Mouse (Mus musculus): ENCODE results near the gene Palmd. TPM values are rescaled to one million over a fixed set of nuclear protein-coding genes. Genes with fewer than 3 reads are reported as not detected.
A peak's percentile ranks its signal among the peaks of the same experiment; 100 is the strongest.

Palmd gene
- polyA plus RNA-seq, 1 experiment from 2014 or later = 11.5 TPM

GRCm38 (mm10) chr3:116928994-116929393 lies 39.8 kb downstream of the Palmd start:
- Histone ChIP-seq H3K9me3 (ENCODE audit: control insufficient read depth, low read length) (no peaks in the 10 kb centered on the region), H3K36me3 (ENCODE audit: control insufficient read depth, insufficient read depth, low read length) (no peaks in the 10 kb centered on the region), H3K9ac (replicated peaks; ENCODE audit: low read length) (no peak overlapping the region), H3K4me3 (replicated peaks; ENCODE audit: low read depth, low read length) (no peak overlapping the region), H3K27ac (replicated peaks; ENCODE audit: low read depth, low read length) (no peak overlapping the region), H3K4me1 (ENCODE audit: control insufficient read depth, insufficient read depth, low read length) (no peaks in the 10 kb centered on the region), H3K27me3 (ENCODE audit: control insufficient read depth, insufficient read depth, low read length) (no peaks in the 10 kb centered on the region), H3K4me2 (ENCODE audit: low read length) (no peak overlapping the region)
- DNase-seq (no peak), ATAC-seq (ENCODE audit: low FRiP score, low TSS enrichment) (no peak)
- WGBS = 81% methylated on average over 4 of the region's 4 CpGs

GRCm38 (mm10) chr3:116923042-116923441 lies 45.7 kb downstream of the Palmd start:
- no peaks in the 10 kb centered on the region for H3K27me3 ChIP-seq (ENCODE audit: control insufficient read depth, insufficient read depth, low read length)
- WGBS = 95% methylated on average over 12 of the region's 12 CpGs
- no peak for DNase-seq
- H3K4me1 ChIP-seq (ENCODE audit: control insufficient read depth, insufficient read depth, low read length) = no peaks in the 10 kb centered on the region
- no peak overlapping the region for H3K4me3 ChIP-seq (replicated peaks; ENCODE audit: low read depth, low read length)
- no peak overlapping the region for H3K9ac ChIP-seq (replicated peaks; ENCODE audit: low read length)
- no peak overlapping the region for H3K4me2 ChIP-seq (ENCODE audit: low read length)
- no peaks in the 10 kb centered on the region for H3K9me3 ChIP-seq (ENCODE audit: control insufficient read depth, low read length)
- no peak overlapping the region for H3K27ac ChIP-seq (replicated peaks; ENCODE audit: low read depth, low read length)
- ATAC-seq (ENCODE audit: low FRiP score, low TSS enrichment) = no peak
- H3K36me3 ChIP-seq (ENCODE audit: control insufficient read depth, insufficient read depth, low read length) = 0 out of 2 replicates have a peak, but pooled peaks cover 4% of the 10 kb centered on the region

- no peaks in the 10 kb centered on the region for H3K9me3 ChIP-seq (ENCODE audit: control insufficient read depth, low read length)
- H3K4me2 ChIP-seq (ENCODE audit: low read length) = no peak overlapping the region
- WGBS = 86% methylated on average over 3 of the region's 3 CpGs
- no peak overlapping the region for H3K9ac ChIP-seq (replicated peaks; ENCODE audit: low read length)
- DNase-seq (no peak), ATAC-seq (ENCODE audit: low FRiP score, low TSS enrichment) (no peak)
- 0 out of 2 replicates have a peak, but pooled peaks cover 4% of the 10 kb centered on the region for H3K36me3 ChIP-seq (ENCODE audit: control insufficient read depth, insufficient read depth, low read length)
- H3K27ac ChIP-seq (replicated peaks; ENCODE audit: low read depth, low read length) = no peak overlapping the region
- no peaks in the 10 kb centered on the region for H3K27me3 ChIP-seq (ENCODE audit: control insufficient read depth, insufficient read depth, low read length)
- H3K4me1 ChIP-seq (ENCODE audit: control insufficient read depth, insufficient read depth, low read length) = no peaks in the 10 kb centered on the region
- no peak overlapping the region for H3K4me3 ChIP-seq (replicated peaks; ENCODE audit: low read depth, low read length)
Measured at GRCm38 (mm10) chr3:116921535-116921934, 47.3 kb downstream of the Palmd start.

- Histone ChIP-seq H3K9me3 (ENCODE audit: control insufficient read depth, low read length) (no peaks in the 10 kb centered on the region), H3K4me2 (ENCODE audit: low read length) (no peak overlapping the region), H3K9ac (replicated peaks; ENCODE audit: low read length) (no peak overlapping the region), H3K4me1 (ENCODE audit: control insufficient read depth, insufficient read depth, low read length) (no peaks in the 10 kb centered on the region), H3K36me3 (ENCODE audit: control insufficient read depth, insufficient read depth, low read length) (no peaks in the 10 kb centered on the region), H3K4me3 (replicated peaks; ENCODE audit: low read depth, low read length) (no peak overlapping the region), H3K27ac (replicated peaks; ENCODE audit: low read depth, low read length) (no peak overlapping the region), H3K27me3 (ENCODE audit: control insufficient read depth, insufficient read depth, low read length) (no peaks in the 10 kb centered on the region)
- no peak for DNase-seq
- no peak for ATAC-seq (ENCODE audit: low FRiP score, low TSS enrichment)
- 93% methylated on average over 4 of the region's 4 CpGs for WGBS
Measured at GRCm38 (mm10) chr3:116917016-116917415, 51.8 kb downstream of the Palmd start.

GRCm38 (mm10) chr3:116914931-116915330 lies 53.9 kb downstream of the Palmd start:
- Histone ChIP-seq H3K4me1 (ENCODE audit: control insufficient read depth, insufficient read depth, low read length) (no peaks in the 10 kb centered on the region), H3K9ac (replicated peaks; ENCODE audit: low read length) (no peak overlapping the region), H3K27ac (replicated peaks; ENCODE audit: low read depth, low read length) (no peak overlapping the region), H3K4me3 (replicated peaks; ENCODE audit: low read depth, low read length) (no peak overlapping the region), H3K27me3 (ENCODE audit: control insufficient read depth, insufficient read depth, low read length) (no peaks in the 10 kb centered on the region), H3K36me3 (ENCODE audit: control insufficient read depth, insufficient read depth, low read length) (no peaks in the 10 kb centered on the region), H3K9me3 (ENCODE audit: control insufficient read depth, low read length) (no peaks in the 10 kb centered on the region), H3K4me2 (ENCODE audit: low read length) (no peak overlapping the region)
- ATAC-seq (ENCODE audit: low FRiP score, low TSS enrichment) = no peak
- DNase-seq = no peak
- 77% methylated on average over 3 of the region's 3 CpGs for WGBS

GRCm38 (mm10) chr3:116914374-116914773 lies 54.4 kb downstream of the Palmd start:
- DNase-seq (no peak), ATAC-seq (ENCODE audit: low FRiP score, low TSS enrichment) (no peak)
- H3K4me1 ChIP-seq (ENCODE audit: control insufficient read depth, insufficient read depth, low read length) = no peaks in the 10 kb centered on the region
- WGBS = 94% methylated on average over 6 of the region's 6 CpGs
- no peak overlapping the region for H3K27ac ChIP-seq (replicated peaks; ENCODE audit: low read depth, low read length)
- H3K4me3 ChIP-seq (replicated peaks; ENCODE audit: low read depth, low read length) = no peak overlapping the region
- no peak overlapping the region for H3K9ac ChIP-seq (replicated peaks; ENCODE audit: low read length)
- H3K9me3 ChIP-seq (ENCODE audit: control insufficient read depth, low read length) = no peaks in the 10 kb centered on the region
- H3K36me3 ChIP-seq (ENCODE audit: control insufficient read depth, insufficient read depth, low read length) = no peaks in the 10 kb centered on the region
- no peaks in the 10 kb centered on the region for H3K27me3 ChIP-seq (ENCODE audit: control insufficient read depth, insufficient read depth, low read length)
- no peak overlapping the region for H3K4me2 ChIP-seq (ENCODE audit: low read length)

- ATAC-seq (ENCODE audit: low FRiP score, low TSS enrichment) (no peak), DNase-seq (no peak)
- Histone ChIP-seq H3K9ac (replicated peaks; ENCODE audit: low read length) (no peak overlapping the region), H3K9me3 (ENCODE audit: control insufficient read depth, low read length) (no peaks in the 10 kb centered on the region), H3K4me3 (replicated peaks; ENCODE audit: low read depth, low read length) (no peak overlapping the region), H3K27ac (replicated peaks; ENCODE audit: low read depth, low read length) (no peak overlapping the region), H3K4me1 (ENCODE audit: control insufficient read depth, insufficient read depth, low read length) (no peaks in the 10 kb centered on the region), H3K4me2 (ENCODE audit: low read length) (no peak overlapping the region), H3K27me3 (ENCODE audit: control insufficient read depth, insufficient read depth, low read length) (no peaks in the 10 kb centered on the region), H3K36me3 (ENCODE audit: control insufficient read depth, insufficient read depth, low read length) (no peaks in the 10 kb centered on the region)
- 57% methylated on average over 9 of the region's 9 CpGs for WGBS
Measured at GRCm38 (mm10) chr3:116906596-116906995, 62.2 kb downstream of the Palmd start.

- Histone ChIP-seq H3K4me3 (replicated peaks; ENCODE audit: low read depth, low read length) (no peak overlapping the region), H3K27ac (replicated peaks; ENCODE audit: low read depth, low read length) (no peak overlapping the region), H3K36me3 (ENCODE audit: control insufficient read depth, insufficient read depth, low read length) (no peaks in the 10 kb centered on the region), H3K4me1 (ENCODE audit: control insufficient read depth, insufficient read depth, low read length) (no peaks in the 10 kb centered on the region), H3K9me3 (ENCODE audit: control insufficient read depth, low read length) (no peaks in the 10 kb centered on the region), H3K4me2 (ENCODE audit: low read length) (no peak overlapping the region), H3K9ac (replicated peaks; ENCODE audit: low read length) (no peak overlapping the region), H3K27me3 (ENCODE audit: control insufficient read depth, insufficient read depth, low read length) (no peaks in the 10 kb centered on the region)
- 0 out of 2 replicates have a peak, but pooled peaks have one; percentile 12 for ATAC-seq (ENCODE audit: low FRiP score, low TSS enrichment)
- WGBS = 83% methylated on average over 16 of the region's 16 CpGs
- no peak for DNase-seq
Measured at GRCm38 (mm10) chr3:116905898-116906297, 62.9 kb downstream of the Palmd start.

GRCm38 (mm10) chr3:116904158-116904557 lies 64.6 kb downstream of the Palmd start:
- Histone ChIP-seq H3K9ac (replicated peaks; ENCODE audit: low read length) (no peak overlapping the region), H3K27me3 (ENCODE audit: control insufficient read depth, insufficient read depth, low read length) (no peaks in the 10 kb centered on the region), H3K36me3 (ENCODE audit: control insufficient read depth, insufficient read depth, low read length) (no peaks in the 10 kb centered on the region), H3K9me3 (ENCODE audit: control insufficient read depth, low read length) (no peaks in the 10 kb centered on the region), H3K27ac (replicated peaks; ENCODE audit: low read depth, low read length) (no peak overlapping the region), H3K4me2 (ENCODE audit: low read length) (no peak overlapping the region), H3K4me1 (ENCODE audit: control insufficient read depth, insufficient read depth, low read length) (no peaks in the 10 kb centered on the region), H3K4me3 (replicated peaks; ENCODE audit: low read depth, low read length) (no peak overlapping the region)
- whole genome bisulfite sequencing = 17% methylated on average over 6 of the region's 6 CpGs
- peak; percentile 68; the same call in 1 of the 2 replicates for ATAC-seq (ENCODE audit: low FRiP score, low TSS enrichment)
- DNase-seq = peak; percentile 89

Data from midbrain, embryonic 14.5 days (tissue).